Mouse (Mus musculus) liver, embryonic 14.5 days (tissue): ENCODE data around the gene Gm3383.
"Not testable (repeated sequence)": the region's sequence is repeated elsewhere in the genome, so short reads cannot be mapped to it uniquely, and the experiment has no call there.

Experiments used
- CTCF ChIP-seq: IDR thresholded peaks from 2 replicates; pipeline ENCODE4 v1.5.1; 2016; ENCODE audit warnings: antibody characterized with exemption, low read depth, control low read depth
- EP300 ChIP-seq: IDR thresholded peaks from 2 replicates; pipeline ENCODE4 v1.6.1; 2016; ENCODE audit warnings: antibody characterized with exemption, low read depth

DNA sequence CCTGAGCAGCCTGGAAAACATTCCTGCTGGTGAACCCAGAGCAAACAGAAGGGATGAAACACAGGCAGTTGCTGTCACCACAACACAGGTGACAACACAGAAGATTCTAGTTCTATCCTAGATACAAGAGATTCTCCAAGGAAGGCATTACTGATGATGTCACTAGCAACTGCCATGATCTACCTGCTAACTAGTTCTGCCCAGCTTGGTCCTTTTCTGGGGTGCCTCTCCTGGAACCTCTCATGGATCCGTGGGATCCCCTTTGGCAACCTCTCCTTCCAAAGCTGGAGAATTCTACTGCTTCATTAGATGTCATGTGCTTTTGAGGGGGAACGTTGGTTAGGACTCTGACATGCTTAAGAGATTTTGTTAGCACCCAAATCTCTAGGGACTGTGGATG lies 120.4 kb downstream of the Gm3383 start, which contains the start of gene Gm9603:
- TF ChIP-seq EP300, CTCF: not testable (repeated sequence)
